Mouse (Mus musculus): Measurements from ENCODE around the gene Sptbn4. TPM values are rescaled to one million over a fixed set of nuclear protein-coding genes. Genes with fewer than 3 reads are reported as not detected.

The Sptbn4 gene
- polyA plus RNA-seq, 2 experiments, result 0.06 TPM

GRCm38 (mm10) chr7:27335928-27336823 is 111.3 kb downstream of the Sptbn4 start:
- Histone ChIP-seq H3K4me3 (ENCODE audit: insufficient read depth in 1 of 2, low read depth in 2 of 2, low read length in 2 of 2) (peak overlapping the region in 1 of 2 experiments; percentile 10; a peak in 2 of 4 replicates), H3K36me3 (replicated peaks; ENCODE audit: control insufficient read depth, insufficient read depth, low read depth) (no peaks in the 10 kb centered on the region), H3K4me1 (replicated peaks; ENCODE audit: control insufficient read depth in 2 of 2, insufficient read depth in 2 of 2, low read length in 1 of 2) (no peaks in the 10 kb centered on the region; a peak in 1 of 4 replicates), H3K27me3 (ENCODE audit: control insufficient read depth, insufficient read depth, low read length) (peaks cover 86% of the 10 kb centered on the region), H3K9ac (replicated peaks) (no peak overlapping the region), H3K27ac (no peak overlapping the region), H3K4me2 (ENCODE audit: low read depth) (peak overlapping the region; percentile 45), H3K9me3 (ENCODE audit: control insufficient read depth, low read length) (no peaks in the 10 kb centered on the region)
- DNase-seq (ENCODE audit: low read depth in 3 of 3, low spot score in 3 of 3) (peak; percentile 59 to 64 (median 63)), ATAC-seq (ENCODE audit: insufficient read depth) (peak; percentile 51; the same call in 1 of the 2 replicates)
- TF ChIP-seq EP300 (IDR thresholded peaks at IDR 0.05; ENCODE audit: low read depth) (no peak), CTCF (IDR thresholded peaks at IDR 0.05; ENCODE audit: low read depth) (peak; percentile 98)
- WGBS (ENCODE audit: insufficient replicate concordance), result 2% methylated on average over 47 of the region's 47 CpGs

DNA sequence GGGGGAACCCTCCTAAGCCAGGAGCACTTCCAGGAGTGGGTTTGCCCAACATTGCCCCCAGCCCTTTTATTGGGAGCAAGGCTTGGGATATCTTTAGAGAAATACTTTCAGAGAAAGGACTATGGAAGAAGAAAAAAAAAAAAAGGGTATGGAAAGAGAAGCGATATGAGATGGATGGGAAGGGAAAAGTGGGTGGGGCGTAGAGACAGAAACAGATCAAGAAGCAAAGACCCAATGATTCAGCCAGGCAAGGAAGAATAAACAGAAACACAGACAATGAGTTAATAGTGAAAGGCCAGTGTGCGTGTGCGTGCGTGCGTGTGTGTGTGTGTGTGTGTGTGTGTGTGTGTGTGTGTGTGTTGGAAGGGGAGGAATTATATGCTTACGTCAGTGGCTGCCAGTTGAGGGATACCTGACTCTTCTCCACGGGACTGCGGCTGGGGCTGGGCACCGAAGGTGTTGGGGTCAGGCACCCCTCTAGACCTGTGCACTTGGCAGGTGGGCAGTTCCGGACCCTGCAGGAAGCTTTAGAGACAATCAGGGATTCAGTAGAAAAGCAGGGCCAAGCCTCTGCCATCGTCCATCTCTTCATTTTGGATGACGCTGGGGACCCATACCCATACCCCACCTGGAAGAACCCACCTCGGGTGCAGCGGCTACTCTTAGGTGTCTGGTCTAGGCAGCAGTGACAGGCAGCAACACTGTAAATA is 112.3 kb downstream of the Sptbn4 start:
- 49% methylated on average over 15 of the region's 15 CpGs for WGBS (ENCODE audit: insufficient replicate concordance)
- Histone ChIP-seq H3K27me3 (ENCODE audit: control insufficient read depth, insufficient read depth, low read length) (peaks cover 96% of the 10 kb centered on the region), H3K9me3 (ENCODE audit: control insufficient read depth, low read length) (no peaks in the 10 kb centered on the region), H3K36me3 (replicated peaks; ENCODE audit: control insufficient read depth, insufficient read depth, low read depth) (no peaks in the 10 kb centered on the region), H3K4me3 (ENCODE audit: insufficient read depth in 1 of 2, low read depth in 2 of 2, low read length in 2 of 2) (no peak overlapping the region), H3K4me1 (replicated peaks; ENCODE audit: control insufficient read depth in 2 of 2, insufficient read depth in 2 of 2, low read length in 1 of 2) (peaks cover 0 to 6% of the 10 kb centered on the region in 2 experiments; a peak in 1 of 4 replicates), H3K4me2 (ENCODE audit: low read depth) (no peak overlapping the region), H3K9ac (replicated peaks) (no peak overlapping the region), H3K27ac (no peak overlapping the region)
- no peak for DNase-seq (ENCODE audit: low read depth in 3 of 3, low spot score in 3 of 3)
- no peak for TF ChIP-seq EP300 (IDR thresholded peaks at IDR 0.05; ENCODE audit: low read depth)
- ATAC-seq (ENCODE audit: insufficient read depth), result no peak

DNA sequence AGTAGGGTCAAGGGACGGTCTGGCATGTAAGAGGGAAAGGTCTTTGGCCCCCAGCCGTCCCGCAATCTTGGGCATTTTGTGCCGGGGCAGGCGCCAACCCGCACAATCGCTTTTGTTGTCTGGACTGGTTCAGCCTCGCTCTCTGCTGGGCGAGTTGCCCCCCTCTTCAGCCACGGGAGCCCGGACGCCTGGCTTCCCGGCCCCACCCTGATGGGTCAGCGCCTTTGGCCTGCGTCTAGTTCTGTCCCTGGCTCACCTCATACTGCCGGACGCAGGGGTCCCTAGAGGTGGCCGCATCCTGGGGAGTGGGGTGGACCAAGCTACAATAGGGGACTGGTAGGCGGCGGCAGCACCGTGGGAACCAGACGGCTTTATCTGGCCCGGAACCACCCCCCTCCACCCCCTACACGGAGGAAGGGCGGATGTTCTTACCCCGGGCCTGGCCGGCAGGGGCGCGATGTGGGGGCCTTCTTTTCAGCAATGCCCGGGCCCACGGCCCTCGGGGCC is 113.0 kb downstream of the Sptbn4 start:
- Histone ChIP-seq H3K4me2 (ENCODE audit: low read depth) (no peak overlapping the region), H3K4me1 (replicated peaks; ENCODE audit: control insufficient read depth in 2 of 2, insufficient read depth in 2 of 2, low read length in 1 of 2) (peaks cover 0 to 10% of the 10 kb centered on the region in 2 experiments; a peak in 1 of 4 replicates), H3K36me3 (replicated peaks; ENCODE audit: control insufficient read depth, insufficient read depth, low read depth) (no peaks in the 10 kb centered on the region), H3K27me3 (ENCODE audit: control insufficient read depth, insufficient read depth, low read length) (peaks cover 100% of the 10 kb centered on the region), H3K9ac (replicated peaks) (no peak overlapping the region), H3K9me3 (ENCODE audit: control insufficient read depth, low read length) (no peaks in the 10 kb centered on the region), H3K4me3 (ENCODE audit: insufficient read depth in 1 of 2, low read depth in 2 of 2, low read length in 2 of 2) (no peak overlapping the region), H3K27ac (no peak overlapping the region)
- WGBS (ENCODE audit: insufficient replicate concordance), result 2% methylated on average over 32 of the region's 32 CpGs
- TF ChIP-seq EP300 (IDR thresholded peaks at IDR 0.05; ENCODE audit: low read depth) (no peak), CTCF (IDR thresholded peaks at IDR 0.05; ENCODE audit: low read depth) (no peak)
- ATAC-seq (ENCODE audit: insufficient read depth), result no peak
- DNase-seq (ENCODE audit: low read depth in 3 of 3, low spot score in 3 of 3), result no peak

DNA sequence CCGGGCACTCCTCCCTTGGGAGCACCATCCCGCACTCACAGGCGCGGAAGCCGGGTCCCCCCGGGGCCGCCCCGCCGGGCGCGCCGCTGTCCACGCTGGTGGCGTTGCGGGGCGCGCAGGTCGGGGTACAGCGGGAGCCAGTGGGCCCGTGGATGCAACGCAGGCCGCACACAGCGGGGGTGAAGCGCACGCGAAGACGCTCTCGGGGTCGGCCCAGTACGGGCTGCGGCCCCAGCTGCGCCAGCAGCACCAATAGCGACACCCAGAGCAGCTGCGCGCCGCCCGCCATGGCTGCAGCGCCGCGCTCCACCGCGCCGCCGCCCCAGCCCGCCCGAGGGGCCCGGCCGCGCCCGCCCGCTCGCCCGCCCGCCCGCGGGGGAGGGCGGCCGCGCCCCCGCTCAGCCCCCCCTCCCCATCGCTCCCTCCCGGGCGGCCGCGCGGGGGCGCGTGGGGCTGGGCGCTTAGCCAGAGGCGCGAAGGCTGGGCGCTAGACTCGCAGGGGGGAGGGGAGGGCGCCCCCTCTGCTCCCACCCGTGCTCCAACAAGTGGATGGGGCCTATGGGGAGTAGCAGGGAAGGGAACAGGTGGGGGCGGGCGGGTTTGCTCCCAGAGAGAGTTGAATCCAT is 114.1 kb downstream of the Sptbn4 start:
- Histone ChIP-seq H3K36me3 (replicated peaks; ENCODE audit: control insufficient read depth, insufficient read depth, low read depth) (no peaks in the 10 kb centered on the region), H3K27ac (no peak overlapping the region), H3K4me1 (replicated peaks; ENCODE audit: control insufficient read depth in 2 of 2, insufficient read depth in 2 of 2, low read length in 1 of 2) (peaks cover 0 to 10% of the 10 kb centered on the region in 2 experiments; a peak in 1 of 4 replicates), H3K27me3 (ENCODE audit: control insufficient read depth, insufficient read depth, low read length) (peaks cover 99% of the 10 kb centered on the region), H3K4me3 (ENCODE audit: insufficient read depth in 1 of 2, low read depth in 2 of 2, low read length in 2 of 2) (peak overlapping the region in 1 of 2 experiments; percentile 35; a peak in 2 of 4 replicates), H3K9ac (replicated peaks) (no peak overlapping the region), H3K9me3 (ENCODE audit: control insufficient read depth, low read length) (no peaks in the 10 kb centered on the region), H3K4me2 (ENCODE audit: low read depth) (peak overlapping the region; percentile 43)
- ATAC-seq (ENCODE audit: insufficient read depth), result no peak
- no peak for DNase-seq (ENCODE audit: low read depth in 3 of 3, low spot score in 3 of 3)
- TF ChIP-seq CTCF (IDR thresholded peaks at IDR 0.05; ENCODE audit: low read depth) (no peak), EP300 (IDR thresholded peaks at IDR 0.05; ENCODE audit: low read depth) (no peak)
- 1% methylated on average over 54 of the region's 77 CpGs for WGBS (ENCODE audit: insufficient replicate concordance)
